Mouse (Mus musculus) kidney, adult 2 months (tissue): ENCODE data around the gene Bcl2l2. TPM values are rescaled to one million over a fixed set of nuclear protein-coding genes. Genes with fewer than 3 reads are reported as not detected.

Experiments
- DNase-seq: peaks from one replicate; pipeline ENCODE4 v3.0.0; 2021
- H3K27ac ChIP-seq: fragments of 200-500 bp; 2 replicates; pipeline ENCODE4 v1.5.1; 2012; ENCODE audit warnings: low read depth, low read length, control low read depth, inconsistent platforms; ENCODE audit not compliant: insufficient read depth
- H3K27me3 ChIP-seq: fragments of 200-500 bp; replicated peaks from 2 replicates; pipeline ENCODE4 v1.6.1; 2012; ENCODE audit warnings: mild to moderate bottlenecking, moderate library complexity, low read length, inconsistent platforms; ENCODE audit not compliant: control insufficient read depth, insufficient read depth
- H3K36me3 ChIP-seq: fragments of 200-500 bp; 2 replicates; pipeline ENCODE4 v1.6.1; 2012; ENCODE audit warnings: mild to moderate bottlenecking, moderate library complexity, low read length, inconsistent platforms; ENCODE audit not compliant: control insufficient read depth, insufficient read depth
- H3K4me1 ChIP-seq: fragments of 200-500 bp; 2 replicates; pipeline ENCODE4 v1.6.1; 2011; ENCODE audit warnings: low read length; ENCODE audit not compliant: control insufficient read depth, insufficient read depth
- H3K4me3 ChIP-seq: fragments of 200-500 bp; 2 replicates; pipeline ENCODE4 v1.5.1; 2011; ENCODE audit warnings: mild to moderate bottlenecking, low read depth, low read length, control low read depth; ENCODE audit not compliant: insufficient read depth
- CTCF ChIP-seq: fragments of 200-500 bp; conservative IDR thresholded peaks from 2 replicates; pipeline ENCODE4 v1.5.1; 2011; ENCODE audit warnings: low read depth, mild to moderate bottlenecking, control low read depth, low read length, moderate library complexity, mixed read lengths; ENCODE audit not compliant: insufficient read depth, insufficient read length
- POLR2A ChIP-seq: fragments of 200-500 bp; IDR thresholded peaks from one replicate; pipeline ENCODE4 v1.6.1; 2011; ENCODE audit warnings: low read depth, low read length, control low read depth
- WGBS: fragments of 180-500 bp; shearing (Covaris S2); methylation state at CpG from one replicate; pipeline ENCODE4 v1.1.7; 2018; 5-methylcytosine and 5-hydroxymethylcytosine counted together
- polyA plus RNA-seq: library from polyadenylated mRNA; depleted of rRNA; stranded (reverse); fragments of >200 nt; gene quantifications from 2 replicates; pipeline ENCODE4 v1.2.3, GENCODE M21; 2012; rRNA removed

Gene Bcl2l2
- polyA plus RNA-seq: 47.1 and 59.0 TPM in 2 replicates

- peak; percentile 90 for DNase-seq
- Histone ChIP-seq H3K4me1 (peaks cover 9% of the 10 kb centered on the region; the same call in 1 of the 2 replicates), H3K36me3 (no peaks in the 10 kb centered on the region), H3K27ac (peak within 1 kb of the TSS; percentile 99), H3K27me3 (no peaks in the 10 kb centered on the region), H3K4me3 (peak within 1 kb of the TSS; percentile 64)
- WGBS: 1% methylated on average over 27 of the region's 27 CpGs
- TF ChIP-seq CTCF (no peak), POLR2A (peak; percentile 80)
Measured at GRCm38 (mm10) chr14:54883154-54884021, at the start of gene Bcl2l2, which contains the start of gene Gm20521. TSS of gene Bcl2l2 (plus strand) at chr14:54883377. TSS of gene Gm20521 (plus strand) at chr14:54883441.

- no peak overlapping the region for H3K4me3 ChIP-seq
- DNase-seq: peak; percentile 64
- 0% methylated on average over 4 of the region's 4 CpGs for WGBS
- 0 out of 2 replicates have a peak, but pooled peaks have one; percentile 19 for TF ChIP-seq CTCF
- TF ChIP-seq POLR2A: no peak
- peak overlapping the region; percentile 84; the same call in 1 of the 2 replicates for H3K27ac ChIP-seq
- H3K36me3 ChIP-seq: no peaks in the 10 kb centered on the region
- no peaks in the 10 kb centered on the region for H3K27me3 ChIP-seq
- H3K4me1 ChIP-seq: peaks cover 3% of the 10 kb centered on the region; the same call in 1 of the 2 replicates
Measured at GRCm38 (mm10) chr14:54843461-54843860, 39.7 kb upstream of the Bcl2l2 start.

- DNase-seq: no peak
- Histone ChIP-seq H3K4me1 (no peaks in the 10 kb centered on the region; the same call in 1 of the 2 replicates), H3K27ac (no peak overlapping the region), H3K36me3 (no peaks in the 10 kb centered on the region), H3K27me3 (no peaks in the 10 kb centered on the region), H3K4me3 (no peak overlapping the region)
- no peak for TF ChIP-seq POLR2A
- TF ChIP-seq CTCF: no peak
- WGBS: 83% methylated on average over 3 of the region's 3 CpGs
Measured at GRCm38 (mm10) chr14:54855726-54856125, 27.5 kb upstream of the Bcl2l2 start.

GRCm38 (mm10) chr14:54856703-54857102, 26.5 kb upstream of the Bcl2l2 start:
- Histone ChIP-seq H3K4me3 (no peak overlapping the region), H3K4me1 (no peaks in the 10 kb centered on the region; the same call in 1 of the 2 replicates), H3K27ac (no peak overlapping the region), H3K27me3 (no peaks in the 10 kb centered on the region), H3K36me3 (no peaks in the 10 kb centered on the region)
- DNase-seq: no peak
- TF ChIP-seq POLR2A (no peak), CTCF (no peak)
- WGBS: 83% methylated on average over 7 of the region's 7 CpGs

- 85% methylated on average over 9 of the region's 9 CpGs for WGBS
- TF ChIP-seq POLR2A (no peak), CTCF (no peak)
Measured at GRCm38 (mm10) chr14:54857891-54858290, 25.3 kb upstream of the Bcl2l2 start.

GRCm38 (mm10) chr14:54860511-54860910, 22.7 kb upstream of the Bcl2l2 start:
- Histone ChIP-seq H3K36me3 (no peaks in the 10 kb centered on the region), H3K27ac (no peak overlapping the region), H3K27me3 (no peaks in the 10 kb centered on the region), H3K4me3 (no peak overlapping the region), H3K4me1 (no peaks in the 10 kb centered on the region; the same call in 1 of the 2 replicates)
- 36% methylated on average over 2 of the region's 2 CpGs for WGBS
- TF ChIP-seq POLR2A (no peak), CTCF (peak; percentile 83)
- peak; percentile 72 for DNase-seq

More at GRCm38 (mm10) chr14:54857891-54858290, 25.3 kb upstream of the Bcl2l2 start:
- DNase-seq: no peak
- no peaks in the 10 kb centered on the region for H3K27me3 ChIP-seq
- H3K4me3 ChIP-seq: no peak overlapping the region
- H3K27ac ChIP-seq: no peak overlapping the region
- H3K36me3 ChIP-seq: no peaks in the 10 kb centered on the region
- H3K4me1 ChIP-seq: no peaks in the 10 kb centered on the region; the same call in 1 of the 2 replicates
